ENCODE assay signal across 20 mouse cellular contexts in the genomic region with DNA sequence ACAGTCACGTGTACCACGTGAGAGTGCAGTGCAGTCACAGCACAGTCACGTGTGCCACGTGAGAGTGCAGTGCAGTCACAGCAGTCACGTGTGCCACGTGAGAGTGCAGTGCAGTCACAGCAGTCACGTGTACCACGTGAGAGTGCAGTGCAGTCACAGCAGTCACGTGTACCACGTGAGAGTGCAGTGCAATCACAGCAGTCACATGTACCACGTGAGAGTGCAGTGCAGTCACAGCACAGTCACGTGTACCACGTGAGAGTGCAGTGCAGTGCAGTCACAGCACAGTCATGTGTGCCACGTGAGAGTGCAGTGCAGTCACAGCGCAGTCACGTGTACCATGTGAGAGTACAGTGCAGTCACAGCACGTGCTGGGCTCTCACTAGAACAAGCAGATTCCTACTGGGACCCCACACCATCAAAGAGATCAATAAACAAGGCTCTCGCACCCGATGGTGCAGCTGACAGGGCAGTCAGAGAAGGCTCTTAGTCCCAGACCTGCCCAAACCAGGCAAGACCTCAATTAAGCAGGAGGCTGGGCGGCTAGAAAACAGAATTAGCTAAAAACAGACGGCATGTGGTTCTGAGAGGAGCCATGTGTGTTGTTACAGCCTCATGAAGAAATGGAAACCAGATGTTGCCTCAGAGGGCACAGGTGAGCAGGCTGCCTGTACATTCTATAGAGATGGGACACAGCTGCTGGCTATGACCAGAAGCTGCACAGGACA. TPM values are rescaled to one million over a fixed set of nuclear protein-coding genes. Genes with fewer than 3 reads are reported as not detected.
A peak's percentile ranks its signal among the peaks of the same experiment; 100 is the strongest.
DNase-seq lines count a peak whose midpoint lies in the region; TF ChIP-seq lines count a peak whose summit lies in the region.
"Had no signal": no experiment of that assay in that cellular context is flagged by ENCODE, and none has a peak within 500 bp of the region (broad histone marks: within the 10 kb centered on the region; RNA-seq: fewer than 3 reads in every experiment).

No protein-coding gene starts in this region.

- peak; percentile 71 for DNase-seq in embryo, embryonic 10 days (ENCODE audit: low spot score)
- DNase-seq in embryo, embryonic 9.5 days (ENCODE audit: extremely low spot score): no peak
- no peak for DNase-seq in testis, postnatal 14 days (ENCODE audit: low spot score)
- DNase-seq in hindlimb bud, embryonic 11.5 days (ENCODE audit: extremely low spot score, low read depth, low spot score): peak; percentile 84
- DNase-seq in lung, postnatal 36 days: no peak
- DNase-seq in urinary bladder, postnatal 14 days (ENCODE audit: low spot score): no peak
- DNase-seq in adrenal gland, adult (ENCODE audit: inconsistent age in 2 of 2, low spot score in 1 of 2): no peak
- DNase-seq: adrenal gland, adult 2 months; cerebellum, adult 8-10 months; gastrocnemius, postnatal 14 days; heart, adult 18-20 months; kidney, adult 9 months; kidney, postnatal 36 days; right cerebral cortex, postnatal 4 days; thymus, postnatal 36 days had no signal

- H3K4me1 ChIP-seq in testis, adult 2 months (ENCODE audit: control insufficient read depth, insufficient read depth, low read length): no peaks in the 10 kb centered on the region
- H3K4me1 ChIP-seq: liver, embryonic 15.5 days had no signal

- H3K36me3 ChIP-seq in testis, adult 2 months (ENCODE audit: control insufficient read depth, insufficient read depth, low read length): 0 out of 2 replicates have a peak, but pooled peaks cover 2% of the 10 kb centered on the region

- peak; percentile 20; the same call in 1 of the 2 replicates for TF ChIP-seq POLR2A in testis, adult 2 months (IDR thresholded peaks at IDR 0.05; ENCODE audit: control insufficient read depth, low read depth, low read length)

- H3K4me3 ChIP-seq in testis, adult 2 months (ENCODE audit: control insufficient read depth, low read depth, low read length): no peak overlapping the region
- H3K4me3 ChIP-seq: erythroblast, embryonic 14.5 days; forebrain, embryonic 13.5 days; limb, embryonic 15.5 days; liver, embryonic 15.5 days had no signal

- H3K27me3 ChIP-seq in testis, adult 2 months (ENCODE audit: control insufficient read depth, insufficient read depth, low read length): no peaks in the 10 kb centered on the region
- H3K27me3 ChIP-seq: forebrain, embryonic 13.5 days; limb, embryonic 15.5 days; liver, embryonic 15.5 days had no signal

- TF ChIP-seq CTCF in testis, adult 2 months (IDR thresholded peaks at IDR 0.05; ENCODE audit: control insufficient read depth, insufficient read depth, insufficient replicate concordance, low read depth, low read length): no peak

- H3K27ac ChIP-seq in testis, adult 2 months (ENCODE audit: control insufficient read depth, insufficient read depth, low read depth, low read length): no peak overlapping the region
- H3K27ac ChIP-seq: forebrain, embryonic 13.5 days; limb, embryonic 15.5 days; liver, embryonic 15.5 days had no signal

RNA-seq across cellular contexts. Expression of gene Ndufaf8, which starts 15.9 kb away (rescaled TPM):
- 47.0 and 59.4 TPM in 2 replicates for polyA plus RNA-seq in testis, adult 2 months (2012; rRNA removed)

RNA-seq across cellular contexts. Expression of gene Tepsin, which starts 16.1 kb away (rescaled TPM):
- 19.2 and 19.9 TPM in 2 replicates for polyA plus RNA-seq in testis, adult 2 months (2012; rRNA removed)

RNA-seq across cellular contexts. Expression of gene Cep131, which starts 28.0 kb away (rescaled TPM):
- polyA plus RNA-seq in testis, adult 2 months (2012; rRNA removed): 41.3 and 44.7 TPM in 2 replicates

RNA-seq across cellular contexts. Expression of gene Slc38a10, which starts 36.5 kb away (rescaled TPM):
- 76.3 and 90.4 TPM in 2 replicates for polyA plus RNA-seq in testis, adult 2 months (2012; rRNA removed)

Comparison
In these comparisons a context has a peak if more than half of its experiments do, and no peak if none do; other contexts are left out.
1. DNase-seq: peak in embryo, embryonic 10 days (single experiment) and hindlimb bud, embryonic 11.5 days (single experiment); none in embryo, embryonic 9.5 days (single experiment), testis, postnatal 14 days (single experiment), lung, postnatal 36 days (single experiment), urinary bladder, postnatal 14 days (single experiment) and adrenal gland, adult (0 of 2).